Mouse (Mus musculus): ENCODE measurements around the gene Gm20388. TPM values are rescaled to one million over a fixed set of nuclear protein-coding genes. Genes with fewer than 3 reads are reported as not detected.
A peak's percentile ranks its signal among the peaks of the same experiment; 100 is the strongest.

Gene Gm20388
- total and polyA plus RNA-seq, 2 experiments from 2014 or later = 51.3 TPM; not detected in 1

DNA sequence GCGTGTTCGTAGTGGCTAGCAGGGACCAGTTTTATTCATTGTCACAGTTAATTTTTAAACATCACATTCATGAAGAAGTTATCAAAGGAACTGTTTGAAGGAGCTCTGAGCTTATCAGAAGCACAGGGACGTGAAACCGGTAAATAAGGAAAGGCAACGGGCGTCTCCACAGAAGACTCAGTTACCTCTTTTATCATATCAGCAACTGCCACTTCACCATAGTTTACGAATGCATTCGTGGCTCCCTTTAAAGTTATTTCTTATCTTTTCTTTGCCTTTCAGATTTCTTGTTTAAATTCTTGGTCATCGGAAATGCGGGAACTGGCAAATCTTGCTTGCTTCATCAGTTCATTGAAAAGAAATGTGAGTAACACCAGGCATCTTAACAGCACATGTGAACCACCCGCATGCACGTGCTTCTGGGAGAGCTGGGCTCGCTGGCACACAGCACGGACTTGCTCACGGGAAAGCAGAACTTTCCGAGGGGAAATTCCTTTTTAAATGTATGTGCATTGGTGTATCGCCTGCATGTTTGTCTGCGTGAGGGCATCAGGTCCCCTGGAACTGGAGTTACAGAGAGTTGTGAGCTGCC lies 3913.0 kb downstream of the Gm20388 start:
- ATAC-seq = no peak
- WGBS = 95% methylated on average over 18 of the region's 18 CpGs
- H3K4me1 ChIP-seq (ENCODE audit: insufficient read depth) = no peaks in the 10 kb centered on the region

DNA sequence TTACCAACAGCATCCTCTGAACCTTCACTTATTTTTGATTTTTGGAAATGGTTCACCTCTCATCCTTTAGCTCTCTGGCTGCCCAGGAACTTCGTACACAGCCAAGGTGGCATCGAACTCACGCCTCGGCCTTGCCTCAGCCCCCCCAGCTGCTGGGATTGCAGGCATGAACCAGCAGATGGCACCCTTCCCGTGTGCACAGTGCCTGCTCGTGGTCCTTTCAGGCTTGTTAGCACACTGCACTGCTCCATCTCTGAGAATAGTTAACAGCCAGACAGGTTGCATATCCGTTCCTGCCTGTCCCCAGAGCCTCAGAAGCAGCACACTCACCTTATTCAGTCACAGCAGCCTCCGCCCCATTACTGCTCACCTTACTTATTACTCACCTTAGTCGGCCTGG lies 3915.4 kb downstream of the Gm20388 start:
- TF ChIP-seq CTCF (IDR thresholded peaks at IDR 0.05; ENCODE audit: low read depth) = peak; percentile 84
- peaks cover 52% of the 10 kb centered on the region for H3K36me3 ChIP-seq (ENCODE audit: insufficient read depth)
- H3K27ac ChIP-seq (ENCODE audit: low read depth, low read length) = no peak overlapping the region
- no peaks in the 10 kb centered on the region for H3K27me3 ChIP-seq (ENCODE audit: insufficient read depth, low read length)
- no peaks in the 10 kb centered on the region for H3K4me1 ChIP-seq (ENCODE audit: insufficient read depth)
- DNase-seq (peak; percentile 55), ATAC-seq (peak; percentile 76)
- no peak overlapping the region for H3K4me2 ChIP-seq (ENCODE audit: low read depth)
- H3K9me3 ChIP-seq (ENCODE audit: low read length) = no peaks in the 10 kb centered on the region
- WGBS = 63% methylated on average over 9 of the region's 9 CpGs
- no peak overlapping the region for H3K9ac ChIP-seq
- no peak overlapping the region for H3K4me3 ChIP-seq (ENCODE audit: low read depth, low read length)

More for the DNA sequence above, 3913.0 kb downstream of the Gm20388 start:
- Histone ChIP-seq H3K27ac (ENCODE audit: low read depth, low read length) (no peak overlapping the region), H3K27me3 (ENCODE audit: insufficient read depth, low read length) (no peaks in the 10 kb centered on the region), H3K36me3 (ENCODE audit: insufficient read depth) (peaks cover 36% of the 10 kb centered on the region), H3K4me2 (ENCODE audit: low read depth) (no peak overlapping the region), H3K9me3 (ENCODE audit: low read length) (no peaks in the 10 kb centered on the region), H3K9ac (no peak overlapping the region), H3K4me3 (ENCODE audit: low read depth, low read length) (no peak overlapping the region)
- no peak for DNase-seq
- TF ChIP-seq CTCF (IDR thresholded peaks at IDR 0.05; ENCODE audit: low read depth) = no peak

DNA sequence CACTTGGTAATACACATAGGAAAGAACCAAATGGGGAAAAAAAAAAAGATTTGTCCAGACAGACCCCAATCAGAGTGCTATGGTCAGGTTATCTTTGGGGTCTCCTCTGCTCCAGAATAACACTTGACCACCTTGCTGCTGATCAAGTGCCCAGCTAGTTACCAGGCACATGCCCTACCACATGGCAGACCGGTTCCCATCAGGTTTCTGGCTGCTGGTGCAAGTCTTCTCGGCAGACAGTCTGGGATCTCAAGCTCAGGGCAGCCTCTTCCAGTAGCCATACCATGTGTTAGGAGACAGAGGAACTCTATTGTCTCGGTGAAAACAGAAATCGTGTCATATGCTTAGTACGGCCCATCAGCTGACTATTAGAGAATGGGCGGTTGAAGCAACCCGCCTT lies 3916.1 kb downstream of the Gm20388 start:
- WGBS = 89% methylated on average over 7 of the region's 7 CpGs
- Histone ChIP-seq H3K36me3 (ENCODE audit: insufficient read depth) (peaks cover 54% of the 10 kb centered on the region), H3K4me2 (ENCODE audit: low read depth) (no peak overlapping the region), H3K27me3 (ENCODE audit: insufficient read depth, low read length) (no peaks in the 10 kb centered on the region), H3K27ac (ENCODE audit: low read depth, low read length) (no peak overlapping the region), H3K4me1 (ENCODE audit: insufficient read depth) (no peaks in the 10 kb centered on the region), H3K4me3 (ENCODE audit: low read depth, low read length) (no peak overlapping the region), H3K9ac (no peak overlapping the region), H3K9me3 (ENCODE audit: low read length) (no peaks in the 10 kb centered on the region)
- DNase-seq = no peak
- no peak for ATAC-seq
- TF ChIP-seq CTCF (IDR thresholded peaks at IDR 0.05; ENCODE audit: low read depth) = no peak

DNA sequence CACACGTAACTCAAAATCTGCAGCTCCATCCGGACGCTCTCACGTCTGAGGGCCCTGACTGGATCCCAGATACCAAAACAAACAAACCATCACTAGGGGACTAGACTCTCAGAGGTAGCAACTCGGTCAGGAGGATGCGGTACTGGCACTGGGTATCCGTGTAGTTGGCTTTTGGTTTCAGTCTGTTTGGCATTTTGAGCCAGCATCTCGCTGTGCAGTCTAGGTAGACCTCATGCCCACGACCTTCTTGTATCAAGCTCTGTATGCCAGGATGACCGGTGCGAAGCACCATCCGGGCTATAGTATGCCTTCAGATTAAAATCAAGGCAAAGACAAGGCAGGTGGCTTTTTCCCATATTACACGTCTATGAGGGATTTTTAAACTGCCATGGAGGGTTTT lies 3916.9 kb downstream of the Gm20388 start:
- Histone ChIP-seq H3K4me2 (ENCODE audit: low read depth) (no peak overlapping the region), H3K36me3 (ENCODE audit: insufficient read depth) (peaks cover 54% of the 10 kb centered on the region), H3K9me3 (ENCODE audit: low read length) (no peaks in the 10 kb centered on the region), H3K27ac (ENCODE audit: low read depth, low read length) (no peak overlapping the region), H3K9ac (no peak overlapping the region), H3K27me3 (ENCODE audit: insufficient read depth, low read length) (no peaks in the 10 kb centered on the region), H3K4me3 (ENCODE audit: low read depth, low read length) (no peak overlapping the region), H3K4me1 (ENCODE audit: insufficient read depth) (no peaks in the 10 kb centered on the region)
- ATAC-seq (no peak), DNase-seq (no peak)
- WGBS = 93% methylated on average over 13 of the region's 13 CpGs
- no peak for TF ChIP-seq CTCF (IDR thresholded peaks at IDR 0.05; ENCODE audit: low read depth)

DNA sequence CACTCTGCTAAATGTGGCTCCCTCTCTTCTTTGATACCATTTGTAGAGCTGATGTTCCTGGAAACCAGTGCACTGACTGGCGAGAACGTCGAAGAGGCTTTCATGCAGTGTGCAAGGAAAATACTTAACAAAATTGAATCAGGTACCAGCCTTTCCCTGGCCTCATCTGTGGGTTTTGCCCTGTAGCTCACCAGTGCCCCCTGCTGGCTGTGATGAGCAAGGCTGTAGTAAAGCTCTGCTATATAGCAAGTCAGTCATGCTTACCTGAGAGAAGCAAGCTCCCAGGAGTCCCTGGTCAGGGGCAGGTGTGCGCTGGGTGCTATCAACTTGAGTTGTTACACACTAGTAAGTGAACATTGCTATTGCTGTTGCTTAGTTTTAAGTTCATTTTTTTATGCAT lies 3922.1 kb downstream of the Gm20388 start:
- DNase-seq (no peak), ATAC-seq (no peak)
- Histone ChIP-seq H3K9ac (no peak overlapping the region), H3K27ac (ENCODE audit: low read depth, low read length) (no peak overlapping the region), H3K9me3 (ENCODE audit: low read length) (no peaks in the 10 kb centered on the region), H3K36me3 (ENCODE audit: insufficient read depth) (peaks cover 66% of the 10 kb centered on the region), H3K4me1 (ENCODE audit: insufficient read depth) (no peaks in the 10 kb centered on the region), H3K4me2 (ENCODE audit: low read depth) (no peak overlapping the region), H3K4me3 (ENCODE audit: low read depth, low read length) (no peak overlapping the region), H3K27me3 (ENCODE audit: insufficient read depth, low read length) (no peaks in the 10 kb centered on the region)
- WGBS = 93% methylated on average over 4 of the region's 4 CpGs
- TF ChIP-seq CTCF (IDR thresholded peaks at IDR 0.05; ENCODE audit: low read depth) = peak; percentile 60

DNA sequence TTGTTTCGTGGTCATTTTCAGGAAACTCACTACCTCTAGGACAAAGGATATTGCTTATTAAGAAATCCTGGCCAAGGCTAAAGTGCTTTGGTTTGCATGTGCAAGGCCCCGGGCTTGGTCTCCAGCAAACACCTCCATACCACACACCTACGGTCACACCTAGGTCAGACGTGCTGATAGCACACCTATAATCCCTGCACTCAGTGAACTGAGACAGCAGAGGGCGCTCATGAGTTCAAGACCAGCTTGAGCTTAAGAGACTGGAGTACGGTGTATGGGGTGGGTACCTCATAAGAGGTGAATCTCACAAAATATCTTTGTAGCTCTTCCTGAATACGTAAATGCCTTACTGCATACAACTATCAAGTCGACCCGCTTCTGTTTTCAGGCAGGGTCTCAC lies 3924.8 kb downstream of the Gm20388 start:
- H3K4me2 ChIP-seq (ENCODE audit: low read depth) = no peak overlapping the region
- H3K27me3 ChIP-seq (ENCODE audit: insufficient read depth, low read length) = no peaks in the 10 kb centered on the region
- no peak overlapping the region for H3K4me3 ChIP-seq (ENCODE audit: low read depth, low read length)
- peak; percentile 72 for ATAC-seq
- peaks cover 50% of the 10 kb centered on the region for H3K36me3 ChIP-seq (ENCODE audit: insufficient read depth)
- 58% methylated on average over 9 of the region's 9 CpGs for WGBS
- DNase-seq = peak; percentile 77
- no peak overlapping the region for H3K27ac ChIP-seq (ENCODE audit: low read depth, low read length)
- no peak overlapping the region for H3K9ac ChIP-seq
- no peaks in the 10 kb centered on the region for H3K4me1 ChIP-seq (ENCODE audit: insufficient read depth)
- H3K9me3 ChIP-seq (ENCODE audit: low read length) = no peaks in the 10 kb centered on the region
- TF ChIP-seq CTCF (IDR thresholded peaks at IDR 0.05; ENCODE audit: low read depth) = peak; percentile 81

DNA sequence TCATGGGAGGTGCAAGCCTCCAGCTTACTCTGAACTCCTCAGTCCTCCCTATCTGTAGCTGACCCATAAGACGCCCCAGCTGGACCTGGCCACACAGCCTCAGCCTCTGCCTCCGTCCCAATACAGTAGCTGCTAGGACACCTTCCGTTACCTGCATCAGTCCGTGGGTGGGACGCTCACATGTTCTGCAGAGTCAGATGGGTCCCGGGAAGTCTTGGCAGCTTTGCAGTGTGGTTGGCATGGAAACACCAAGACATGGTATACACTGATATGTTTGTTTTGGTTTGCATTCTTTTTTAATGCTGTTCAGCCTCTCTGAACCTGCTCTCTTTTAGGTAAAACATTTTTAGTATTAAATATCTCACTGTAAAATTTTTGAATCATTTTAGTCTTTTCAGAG lies 3925.7 kb downstream of the Gm20388 start:
- no peak for ATAC-seq
- H3K4me2 ChIP-seq (ENCODE audit: low read depth) = no peak overlapping the region
- no peak for DNase-seq
- H3K36me3 ChIP-seq (ENCODE audit: insufficient read depth) = peaks cover 45% of the 10 kb centered on the region
- no peaks in the 10 kb centered on the region for H3K4me1 ChIP-seq (ENCODE audit: insufficient read depth)
- no peaks in the 10 kb centered on the region for H3K27me3 ChIP-seq (ENCODE audit: insufficient read depth, low read length)
- WGBS = 75% methylated on average over 6 of the region's 6 CpGs
- H3K9me3 ChIP-seq (ENCODE audit: low read length) = no peaks in the 10 kb centered on the region
- no peak overlapping the region for H3K4me3 ChIP-seq (ENCODE audit: low read depth, low read length)
- TF ChIP-seq CTCF (IDR thresholded peaks at IDR 0.05; ENCODE audit: low read depth) = no peak
- no peak overlapping the region for H3K27ac ChIP-seq (ENCODE audit: low read depth, low read length)
- H3K9ac ChIP-seq = no peak overlapping the region

All from forebrain, postnatal 0 days (tissue).